Mouse (Mus musculus): ENCODE measurements at regions not wholly inside any gene's neighbourhood (a gene's known extent, or its start where the extent isn't known, plus 50 kb on each side); places are given as distances from the start of the nearest gene placed in this dataset.

DNA sequence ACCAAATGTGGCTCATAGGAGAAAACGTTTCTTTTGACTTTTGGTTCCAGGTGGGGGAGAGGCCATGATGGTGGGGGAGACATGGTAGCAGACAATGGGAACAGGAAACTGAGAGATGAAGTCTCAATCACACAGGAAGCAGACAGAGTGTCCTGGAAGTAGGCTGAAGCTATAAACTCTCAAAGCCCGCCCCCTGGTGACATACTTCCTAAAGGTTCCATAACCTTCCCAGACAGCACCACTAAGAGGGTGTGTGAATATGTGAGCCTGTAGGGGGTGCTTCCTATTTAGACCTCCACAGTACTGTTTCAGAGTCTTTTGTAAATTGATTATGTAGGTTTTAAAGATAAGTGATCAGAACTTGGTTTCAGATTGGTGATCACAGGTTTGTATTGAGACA lies 284.1 kb upstream of the Slc30a5 start:
- DNase-seq (ENCODE audit: low spot score) = no peak

DNA sequence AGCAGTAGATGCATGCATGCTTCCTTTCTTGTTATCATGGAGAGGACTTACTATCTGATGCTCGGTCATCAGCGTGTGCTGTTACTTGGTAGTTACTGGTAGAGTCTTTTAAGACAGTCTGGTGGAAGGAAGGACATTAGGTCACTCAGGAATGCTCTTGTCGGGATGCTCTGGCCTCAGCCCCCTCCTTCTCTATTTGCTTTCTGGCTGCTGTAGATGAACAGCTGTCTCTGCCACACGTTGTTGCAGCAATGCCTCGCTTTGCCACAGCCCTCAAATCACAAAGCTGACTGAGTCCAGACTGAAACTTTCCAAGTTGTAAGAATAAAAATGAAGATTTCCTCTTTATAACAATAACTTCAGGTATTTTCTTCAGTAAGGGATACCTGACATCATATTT lies 282.1 kb upstream of the Slc30a5 start:
- DNase-seq (ENCODE audit: low spot score) = no peak

DNA sequence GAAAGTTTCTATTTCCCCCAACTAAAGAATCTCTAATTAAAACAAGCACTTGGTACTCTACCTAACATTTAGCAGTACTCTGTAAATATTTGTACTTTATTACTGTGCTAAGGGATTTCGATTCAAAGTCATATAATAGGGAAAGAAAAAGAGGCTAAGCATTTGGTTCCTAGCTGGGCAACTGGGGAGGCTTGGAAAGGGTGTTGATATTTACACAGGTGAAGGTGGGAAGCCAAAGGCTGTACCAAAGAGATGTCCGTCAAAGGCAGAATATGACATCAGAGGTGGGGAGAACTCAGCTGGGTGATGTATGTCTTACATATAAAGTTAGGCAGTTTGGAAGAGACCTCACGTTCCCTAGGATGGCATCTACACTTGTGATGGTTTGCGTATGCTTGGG lies 278.9 kb upstream of the Slc30a5 start:
- no peak for DNase-seq (ENCODE audit: low spot score)

DNA sequence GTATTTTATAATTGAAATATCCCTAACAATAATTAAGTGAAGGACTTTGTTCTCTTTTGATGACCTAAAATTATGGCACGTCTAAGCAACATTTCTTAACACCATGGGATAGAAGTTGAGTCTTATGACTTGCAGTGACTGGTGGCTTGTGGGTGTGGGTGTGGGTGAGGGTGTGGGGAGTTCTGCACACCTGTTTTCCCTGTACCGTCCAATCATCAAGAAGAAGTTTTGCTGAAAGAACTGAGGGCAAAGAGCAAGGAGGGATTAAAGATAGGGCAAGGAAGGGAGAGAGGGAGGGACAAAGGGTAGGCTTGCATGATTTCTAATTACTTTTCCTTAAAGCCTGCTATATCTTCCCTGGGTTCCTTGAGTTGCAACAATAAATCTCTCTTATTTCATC lies 278.5 kb upstream of the Slc30a5 start:
- no peak for DNase-seq (ENCODE audit: low spot score)

DNA sequence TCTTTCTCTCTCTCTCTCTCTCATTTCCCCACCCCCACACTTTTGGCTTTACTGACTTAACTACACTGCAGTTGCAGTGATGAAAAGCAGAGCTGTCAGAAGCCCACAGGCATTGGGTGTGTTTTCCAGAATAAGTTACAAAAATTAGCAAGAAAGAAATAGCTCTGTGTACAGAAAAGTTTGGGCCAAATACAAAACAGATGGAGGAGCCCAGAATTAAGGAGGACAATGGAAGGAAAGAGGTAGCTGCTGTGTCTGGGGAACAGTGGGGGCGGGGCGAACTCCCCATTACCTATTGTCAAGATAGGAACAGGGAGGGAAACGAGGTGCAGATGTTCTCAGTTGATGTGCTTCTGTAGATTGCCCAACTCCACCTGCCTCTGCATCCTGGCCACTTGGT lies 267.4 kb upstream of the Slc30a5 start:
- DNase-seq (ENCODE audit: low spot score) = no peak

DNA sequence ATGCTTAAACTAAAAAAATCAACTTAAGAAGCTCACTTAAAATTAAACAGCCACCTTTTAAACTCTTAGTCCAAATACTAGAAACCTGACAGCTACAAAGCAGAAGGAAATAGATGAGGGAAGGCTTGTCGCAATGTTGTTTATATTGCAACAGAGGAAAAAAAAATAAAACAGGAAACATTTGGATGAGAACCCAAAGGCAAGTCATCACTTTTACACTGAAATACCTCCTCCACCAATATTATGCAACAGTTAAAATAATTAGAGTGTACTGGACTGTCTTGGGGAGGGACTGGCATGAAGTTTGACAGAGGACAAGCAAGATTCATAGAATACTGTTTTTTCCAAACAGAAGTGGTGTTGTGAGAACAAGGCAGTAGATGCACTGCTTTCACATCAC lies 263.6 kb upstream of the Slc30a5 start:
- DNase-seq (ENCODE audit: low spot score) = no peak

DNA sequence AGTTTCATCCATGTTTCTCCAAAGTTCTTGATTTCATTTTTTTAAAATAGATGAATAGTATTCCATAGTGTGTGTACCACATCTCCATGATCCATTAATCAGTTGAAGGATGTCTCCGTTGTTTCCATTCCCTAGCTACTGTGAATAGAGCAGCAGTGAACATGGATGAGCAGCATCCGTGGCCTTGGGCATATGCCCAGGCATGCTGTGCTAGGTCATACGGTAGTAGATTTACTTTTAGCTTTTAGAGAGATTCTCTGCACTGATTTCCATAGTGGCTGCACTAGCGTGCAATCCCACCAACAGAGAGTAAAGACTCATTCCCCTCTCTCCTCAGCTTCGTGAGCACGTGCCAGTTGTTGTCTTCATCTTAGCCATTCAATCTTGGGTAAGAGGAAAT lies 263.0 kb upstream of the Slc30a5 start:
- DNase-seq (ENCODE audit: low spot score) = no peak

DNA sequence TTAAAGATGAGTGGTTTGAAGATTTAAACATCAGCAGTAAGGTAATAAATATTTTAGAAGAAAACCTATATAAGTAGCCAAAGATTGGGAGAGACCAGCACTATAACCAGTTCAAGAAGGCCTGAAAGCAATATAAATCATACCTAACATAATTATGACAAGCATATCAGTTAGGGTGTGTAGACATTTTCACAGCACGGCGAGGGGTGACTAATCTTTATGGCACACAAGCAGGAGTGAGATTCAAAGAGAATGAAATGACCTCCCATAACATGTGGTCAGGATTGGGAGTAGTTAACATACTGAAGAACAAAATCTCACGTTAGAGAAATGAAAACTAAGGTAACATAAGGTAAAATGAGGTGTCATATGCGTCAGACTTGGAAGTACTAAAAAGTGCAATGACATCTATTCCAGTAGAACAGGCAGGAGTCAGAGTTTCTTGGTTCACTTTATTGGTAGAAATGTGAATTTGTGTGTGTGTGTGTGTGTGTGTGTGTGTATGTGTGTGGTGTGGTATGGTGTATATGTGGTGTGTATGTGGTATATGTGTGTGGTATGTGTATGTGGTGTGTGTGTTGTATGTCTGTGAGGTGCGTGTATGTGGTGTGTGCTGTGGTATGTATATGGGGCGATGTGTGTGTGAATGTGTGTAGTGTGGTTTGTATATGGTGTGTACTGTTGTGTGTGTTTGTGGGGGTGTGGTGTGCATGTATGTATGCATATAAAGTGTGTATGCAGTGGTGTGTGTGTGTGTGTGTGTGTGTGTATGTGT lies 262.0 kb upstream of the Slc30a5 start:
- DNase-seq (ENCODE audit: low spot score) = no peak

DNA sequence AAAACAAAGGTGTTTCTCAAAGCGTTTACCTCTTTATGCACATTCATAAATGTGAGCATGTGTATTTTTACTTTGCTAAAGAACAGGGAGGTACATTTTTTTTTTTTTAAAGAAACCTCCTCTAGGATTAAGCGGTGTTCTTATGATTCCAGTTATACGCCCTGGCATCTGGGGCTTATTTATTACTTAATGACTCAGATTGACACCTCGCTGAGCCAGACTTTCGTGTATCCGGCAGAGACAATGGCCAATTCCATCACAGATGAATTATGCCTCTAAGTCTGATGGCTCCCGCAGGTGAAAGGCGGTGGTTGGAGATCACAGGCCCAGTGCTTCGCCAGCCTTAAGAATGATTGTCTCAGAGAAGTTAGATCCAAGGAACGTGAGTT lies 259.5 kb upstream of the Slc30a5 start:
- no peak for DNase-seq (ENCODE audit: low spot score)

DNA sequence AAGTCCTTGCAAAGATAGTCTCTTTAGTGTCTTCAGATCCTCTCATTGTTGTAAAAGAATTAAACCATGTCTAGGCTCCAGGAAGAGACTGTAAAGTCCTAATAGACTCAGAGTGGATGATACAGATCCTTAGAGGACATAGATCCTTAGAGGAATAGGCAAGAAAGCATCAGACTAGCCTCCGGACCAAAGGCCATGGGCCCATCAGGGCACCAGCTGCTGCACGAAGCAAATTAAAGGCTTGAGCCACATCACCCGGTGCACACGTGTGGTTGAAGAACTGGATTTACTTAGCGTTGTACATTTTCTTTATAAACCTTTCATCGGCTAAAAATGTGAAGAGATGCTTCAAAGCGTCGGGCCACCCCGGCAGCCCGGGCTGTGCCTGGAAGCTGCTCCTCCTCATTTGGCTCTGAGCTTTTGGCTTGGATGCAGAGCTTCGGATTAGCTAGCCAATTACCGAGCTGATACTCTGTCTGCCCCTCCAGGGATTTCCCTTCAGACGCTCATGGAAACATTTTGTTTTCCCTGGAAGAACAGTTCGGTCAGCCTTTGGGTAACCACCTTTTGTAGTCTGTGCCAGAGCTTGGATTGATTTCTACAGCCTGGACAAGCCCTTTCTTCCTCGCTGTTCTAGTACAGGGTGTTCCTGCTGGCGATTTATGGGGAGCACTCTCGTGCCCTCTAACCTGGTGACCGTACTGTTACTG lies 259.0 kb upstream of the Slc30a5 start:
- DNase-seq (ENCODE audit: low spot score) = no peak

DNA sequence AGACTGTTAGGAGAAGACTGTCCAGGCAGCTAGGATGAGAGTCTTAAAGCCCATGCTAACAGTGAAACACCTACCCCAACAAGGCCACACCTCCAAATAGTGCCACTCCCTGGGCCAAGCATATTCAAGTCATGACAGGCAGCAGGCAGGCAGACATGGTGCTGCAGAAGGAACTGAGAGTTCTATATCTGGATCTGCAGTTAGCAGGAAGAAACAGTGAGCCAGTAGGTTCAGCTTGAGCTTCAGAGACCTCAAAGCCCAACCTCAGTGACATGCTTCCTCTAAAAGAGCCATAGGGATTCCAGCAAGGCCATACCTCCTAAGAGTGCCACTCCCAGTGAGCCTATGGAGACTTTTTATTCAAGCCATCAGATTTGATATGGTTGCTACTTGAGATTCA lies 252.0 kb upstream of the Slc30a5 start:
- DNase-seq (ENCODE audit: low spot score) = no peak

DNA sequence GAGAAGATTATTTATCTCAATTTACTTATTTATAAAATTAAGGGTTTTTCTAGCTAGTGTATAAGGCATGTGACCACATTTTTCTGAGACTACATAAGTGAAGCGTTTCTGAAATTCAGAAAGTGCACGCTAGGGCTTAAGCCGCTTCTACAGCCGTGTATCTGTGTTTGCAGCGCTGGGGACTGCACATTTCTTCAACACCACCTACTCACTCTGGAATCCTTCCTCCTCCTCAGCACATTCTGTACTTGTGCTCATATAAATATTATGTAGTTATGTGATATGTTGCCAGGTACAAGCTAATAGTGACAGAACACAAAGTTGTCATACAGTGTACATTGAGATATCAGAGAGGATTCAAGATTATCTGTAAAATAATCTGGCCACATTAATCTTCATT lies 251.0 kb upstream of the Slc30a5 start:
- no peak for DNase-seq (ENCODE audit: low spot score)

DNA sequence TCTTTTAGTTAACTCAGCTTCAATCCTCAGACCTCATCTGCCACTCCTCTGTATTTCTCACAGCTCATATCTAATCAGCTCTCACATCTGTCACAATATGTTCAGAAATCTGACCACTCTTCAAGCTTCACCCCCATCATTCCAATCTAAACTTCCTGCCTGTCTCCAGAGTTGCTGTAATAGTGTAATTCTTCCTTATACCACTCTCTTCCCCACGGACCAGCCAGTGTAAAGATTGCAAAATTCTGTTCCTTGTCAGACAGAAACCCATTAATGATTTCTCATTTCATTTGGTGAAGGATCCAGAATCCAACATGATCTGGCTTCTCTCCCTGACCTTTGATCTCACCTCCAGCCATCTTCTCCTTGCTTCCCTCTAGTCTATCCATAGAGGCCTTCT lies 250.2 kb upstream of the Slc30a5 start:
- no peak for DNase-seq (ENCODE audit: low spot score)

DNA sequence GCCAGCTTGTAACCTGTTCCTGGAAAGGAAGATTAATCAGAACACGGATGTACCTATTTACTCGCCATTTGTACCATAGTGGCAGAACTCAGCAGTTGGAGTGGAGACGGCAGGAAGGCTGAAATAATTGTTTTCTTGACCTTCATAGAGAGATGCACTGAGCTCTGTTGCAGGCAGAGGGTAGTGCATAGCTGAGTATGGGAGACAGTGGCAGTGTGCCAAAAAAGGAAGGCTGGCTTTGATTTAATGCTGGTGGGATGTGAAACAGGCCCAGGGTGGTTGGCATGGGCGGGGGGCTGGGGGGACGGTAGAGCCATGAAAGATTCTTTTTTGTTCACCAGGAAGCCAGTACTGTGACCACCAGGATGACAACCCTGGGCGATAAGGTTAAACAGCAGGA lies 235.3 kb upstream of the Slc30a5 start:
- DNase-seq (ENCODE audit: low spot score) = no peak

DNA sequence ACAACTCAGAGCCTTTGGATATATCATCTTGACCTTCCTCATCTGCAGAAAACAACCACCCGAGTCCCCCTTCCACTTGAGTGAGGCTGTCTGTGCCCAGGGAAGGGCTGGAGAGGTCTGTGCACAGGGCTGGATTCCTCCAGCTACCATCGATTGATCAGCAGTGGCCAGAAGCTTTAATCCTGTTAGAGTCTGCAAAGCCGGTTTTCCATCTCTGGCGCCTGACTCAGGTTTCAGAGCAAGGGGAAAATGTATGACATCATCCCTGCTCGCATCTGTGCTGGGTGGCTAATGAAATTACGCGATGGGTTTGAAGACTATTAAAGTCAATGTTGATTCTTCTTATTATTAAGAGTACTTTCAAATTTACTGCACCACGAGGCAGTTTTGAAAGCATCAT lies 229.4 kb upstream of the Slc30a5 start:
- no peak for DNase-seq (ENCODE audit: low spot score)

DNA sequence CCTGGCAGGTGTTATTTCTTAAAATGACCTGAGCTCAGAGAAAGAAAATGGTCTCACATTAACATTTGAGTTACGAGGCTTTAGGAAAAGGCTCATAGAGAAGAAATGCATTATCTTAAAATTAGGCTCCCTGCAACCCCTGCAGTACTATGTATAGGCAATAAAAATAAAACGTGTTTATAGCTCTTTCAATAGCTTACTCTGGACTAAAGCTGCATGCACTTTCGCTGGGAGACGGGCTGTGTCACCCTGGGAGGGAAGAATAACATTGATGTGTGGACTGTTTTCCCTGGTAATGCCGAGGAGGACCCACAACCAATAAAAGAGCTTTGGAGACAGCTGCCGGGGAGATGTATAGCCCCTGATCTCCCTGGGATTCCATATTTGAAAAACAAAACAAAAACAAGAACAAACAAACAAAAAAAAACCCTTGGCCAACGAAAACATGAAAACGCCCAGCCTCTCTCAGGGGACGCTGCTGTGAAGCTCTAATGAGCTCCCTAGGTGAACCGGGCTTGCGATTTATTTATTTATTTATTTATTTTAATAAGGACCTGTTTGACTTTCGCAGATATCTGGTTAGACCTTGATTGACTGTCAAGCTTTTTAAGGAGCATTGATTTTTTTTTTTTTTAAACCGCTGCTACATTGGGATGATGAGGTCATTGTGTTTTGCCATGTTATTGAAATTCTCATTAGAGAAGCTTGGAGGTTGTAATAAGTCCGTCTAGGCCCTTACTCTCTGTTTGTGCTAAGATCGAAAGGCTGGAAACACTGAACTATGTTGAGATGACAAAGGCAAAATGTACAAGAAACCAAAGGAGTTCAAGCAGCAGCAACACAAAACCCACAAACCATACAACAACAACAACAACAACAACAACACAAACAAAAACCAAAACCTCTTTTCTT lies 228.3 kb upstream of the Slc30a5 start:
- no peak for DNase-seq (ENCODE audit: low spot score)

DNA sequence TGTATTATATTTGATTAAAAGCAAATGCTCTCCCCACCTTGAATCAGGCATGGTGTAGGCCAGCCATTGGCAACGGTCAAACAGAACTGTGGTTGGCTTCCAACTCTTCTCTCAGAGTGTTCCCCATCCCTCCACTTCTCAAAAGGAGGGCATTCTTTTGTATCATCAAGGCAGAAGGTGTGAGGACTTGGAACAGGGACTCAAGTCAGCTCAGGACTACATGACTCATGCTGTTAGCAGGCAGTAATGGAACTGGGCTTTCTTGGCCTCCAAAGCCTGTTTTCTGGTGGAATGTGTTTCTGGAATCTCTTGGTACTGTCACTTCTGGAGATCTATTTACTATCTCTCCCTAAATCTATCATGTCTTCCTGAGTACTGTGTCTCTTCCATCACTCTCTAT lies 216.3 kb upstream of the Slc30a5 start:
- no peak for DNase-seq (ENCODE audit: low spot score)

DNA sequence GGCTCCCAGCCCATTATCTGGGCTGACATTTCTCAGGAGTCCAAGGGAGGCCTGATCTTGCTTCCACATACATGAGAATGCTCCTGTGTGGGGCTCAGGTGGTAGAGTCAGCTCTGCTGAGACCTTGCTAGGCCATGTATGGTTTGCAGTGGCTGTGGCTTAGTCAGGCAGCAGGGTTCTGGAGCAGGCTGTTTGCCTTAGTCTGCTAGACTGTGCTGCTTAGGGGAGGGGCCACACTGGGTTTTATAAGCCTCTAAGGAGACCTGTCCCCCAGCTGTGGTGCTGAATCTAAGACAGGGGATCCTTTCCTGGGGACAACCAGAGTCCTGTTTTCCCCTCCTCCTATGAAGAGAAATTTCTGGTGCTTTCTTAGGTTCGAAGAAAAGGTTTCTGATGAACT lies 199.4 kb upstream of the Slc30a5 start:
- DNase-seq (ENCODE audit: low spot score) = no peak

DNA sequence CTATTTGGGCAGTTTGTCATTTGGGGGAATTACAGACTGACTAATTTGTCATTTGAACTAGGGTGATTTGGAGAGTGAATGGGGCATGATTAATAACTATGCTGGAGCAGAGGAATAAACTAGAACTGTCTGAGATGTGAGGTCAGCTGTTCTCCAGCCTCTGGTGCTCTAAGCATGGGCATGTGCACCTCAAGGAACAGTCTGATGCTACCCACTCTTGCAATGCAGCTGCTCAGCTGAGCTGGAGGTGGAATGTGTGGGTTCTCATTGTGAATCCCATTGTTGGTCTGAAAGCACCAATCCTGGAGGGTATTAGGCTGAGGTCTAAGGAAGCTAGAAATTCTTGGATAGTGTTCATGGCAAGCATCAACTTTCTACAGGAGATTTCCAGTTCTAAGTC lies 192.8 kb upstream of the Slc30a5 start:
- DNase-seq (ENCODE audit: low spot score) = no peak

DNA sequence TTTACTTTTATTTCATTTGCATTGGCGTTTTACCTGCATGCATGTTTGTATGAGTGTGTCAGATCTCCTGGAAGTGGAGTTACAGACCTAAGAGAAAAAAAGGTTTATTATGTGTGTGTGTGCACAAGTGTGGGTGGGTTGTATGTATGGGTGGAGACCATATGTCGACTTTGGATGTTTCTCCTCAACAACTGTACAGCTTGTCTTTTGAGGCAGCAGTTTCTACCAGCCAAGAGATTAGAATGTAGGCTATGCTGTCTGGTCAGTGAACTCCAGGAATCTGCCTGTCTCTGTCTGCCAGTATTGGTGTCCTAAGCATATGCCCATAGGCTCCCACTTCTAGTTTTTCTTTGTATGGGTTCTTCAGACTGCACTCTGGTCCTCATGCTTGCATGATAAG lies 192.3 kb upstream of the Slc30a5 start:
- no peak for DNase-seq (ENCODE audit: low spot score)

DNA sequence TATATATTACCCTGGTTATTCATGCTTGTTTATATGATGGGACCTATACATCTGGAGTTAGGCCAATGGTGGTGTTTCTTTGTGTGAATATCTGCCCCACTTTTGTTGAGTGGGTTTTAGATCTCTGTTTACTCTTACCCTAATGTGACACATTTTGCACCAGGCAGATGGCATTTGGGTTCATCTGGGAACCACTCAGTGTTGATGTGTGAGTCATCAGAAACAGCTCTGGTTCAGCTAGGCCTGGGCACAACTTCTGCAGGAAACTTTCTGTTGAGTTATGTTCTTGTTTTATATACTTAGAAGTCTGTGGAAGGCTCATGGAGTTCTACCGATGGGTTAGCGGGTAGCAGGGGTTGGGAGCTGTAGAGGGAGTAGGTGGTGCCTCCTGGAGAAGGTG lies 191.7 kb upstream of the Slc30a5 start:
- no peak for DNase-seq (ENCODE audit: low spot score)

DNA sequence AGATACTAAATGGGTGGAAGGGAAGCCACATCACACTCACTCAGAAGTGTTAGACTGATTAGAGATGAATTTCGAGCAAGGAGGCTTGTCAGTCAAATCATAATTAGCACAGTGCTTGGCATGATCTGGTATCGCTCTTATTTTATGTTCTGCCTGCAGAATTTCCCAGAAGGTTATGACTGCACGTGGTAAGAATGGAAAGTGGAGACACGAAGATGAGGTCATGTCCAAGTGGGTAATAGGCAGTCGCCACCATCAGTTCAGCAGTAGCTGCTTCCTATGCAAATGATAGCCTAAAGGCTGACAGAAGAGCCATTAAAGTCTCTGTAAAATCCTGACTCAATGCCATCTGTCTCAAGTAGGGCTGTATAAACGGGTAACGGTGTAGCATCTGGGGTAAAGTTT lies 186.0 kb upstream of the Slc30a5 start:
- DNase-seq (ENCODE audit: low spot score) = no peak

DNA sequence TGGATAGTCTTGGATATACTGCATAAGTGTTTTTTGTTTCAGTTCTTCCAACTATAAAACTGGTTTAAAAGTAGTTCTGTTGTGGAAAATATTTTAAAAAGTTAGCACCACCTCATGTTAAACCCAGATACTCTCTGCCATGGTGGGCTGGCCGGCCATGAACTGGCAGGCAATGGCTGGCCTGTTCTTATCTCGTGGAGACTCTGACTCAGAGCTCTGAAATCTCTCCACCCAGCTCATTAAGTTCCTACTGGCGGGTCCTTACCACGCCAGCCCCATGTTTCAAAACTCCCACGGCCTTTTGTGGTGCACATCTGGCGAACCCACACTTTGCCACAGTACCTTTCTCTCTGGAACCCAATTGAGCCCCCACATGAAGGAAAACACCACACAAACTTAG lies 183.8 kb upstream of the Slc30a5 start:
- no peak for DNase-seq (ENCODE audit: low spot score)
